ENCODE assay signal across 9 mouse cellular contexts in the genomic region with DNA sequence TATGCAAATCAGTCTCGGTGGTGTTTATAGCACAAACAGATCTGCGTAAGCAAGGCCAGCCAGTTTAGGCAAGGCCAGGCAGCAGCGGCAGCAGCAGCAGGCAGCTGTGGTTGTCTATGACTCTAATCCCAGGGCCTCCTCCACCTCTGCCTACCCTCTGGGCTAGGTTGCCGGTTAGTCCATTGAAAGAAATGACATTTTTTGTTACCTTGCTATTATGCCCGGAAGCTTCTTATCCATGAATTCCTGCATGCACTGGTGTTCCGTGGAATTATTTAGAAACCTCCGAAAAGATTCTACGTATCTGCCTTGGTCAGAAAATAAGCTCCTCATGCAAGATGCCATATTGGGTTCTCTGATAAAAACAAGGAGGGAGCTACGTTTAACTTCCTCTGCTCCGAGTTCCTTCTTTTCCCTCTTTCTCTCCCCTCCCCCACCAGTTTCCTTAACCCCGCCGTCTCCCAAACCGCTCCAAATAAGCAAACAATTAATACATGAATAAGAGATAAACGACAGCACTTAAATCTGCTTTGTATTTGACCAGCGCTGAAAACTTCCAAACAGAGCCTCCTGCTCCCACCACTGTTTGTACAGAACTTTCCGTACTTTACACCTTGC. TPM values are rescaled to one million over a fixed set of nuclear protein-coding genes. Genes with fewer than 3 reads are reported as not detected.
DNase-seq lines count a peak whose midpoint lies in the region; ATAC-seq and TF ChIP-seq lines count a peak whose summit lies in the region.
"Had no signal": no experiment of that assay in that cellular context is flagged by ENCODE, and none has a peak within 500 bp of the region (broad histone marks: within the 10 kb centered on the region; RNA-seq: fewer than 3 reads in every experiment).

No protein-coding gene starts in this region.

- no peak for ATAC-seq in liver, embryonic 16.5 days (ENCODE audit: low read depth)
- peak; percentile 96 for ATAC-seq in neural tube, embryonic 13.5 days (ENCODE audit: low read depth)

- no peaks in the 10 kb centered on the region for H3K9me3 ChIP-seq in liver, embryonic 16.5 days (replicated peaks; ENCODE audit: control insufficient read depth, low read length)
- H3K9me3 ChIP-seq in neural tube, embryonic 13.5 days, result no peaks in the 10 kb centered on the region

- peaks cover 4% of the 10 kb centered on the region; the same call in 1 of the 2 replicates for H3K4me1 ChIP-seq in liver, adult 2 months (ENCODE audit: control insufficient read depth, insufficient read depth, low read length)
- H3K4me1 ChIP-seq in liver, embryonic 16.5 days (ENCODE audit: control insufficient read depth, low read depth, low read length), result no peaks in the 10 kb centered on the region
- H3K4me1 ChIP-seq in neural tube, embryonic 13.5 days (replicated peaks), result peaks cover 16% of the 10 kb centered on the region

- peak overlapping the region; percentile 50 for H3K4me2 ChIP-seq in liver, embryonic 16.5 days (ENCODE audit: low read depth, low read length)
- H3K4me2 ChIP-seq in neural tube, embryonic 13.5 days, result peak overlapping the region; percentile 59

- H3K9ac ChIP-seq in liver, adult 2 months (ENCODE audit: low read depth, low read length), result peak overlapping the region; percentile 72
- no peak overlapping the region for H3K9ac ChIP-seq in liver, embryonic 16.5 days (ENCODE audit: low read depth, low read length)
- peak overlapping the region; percentile 61 for H3K9ac ChIP-seq in neural tube, embryonic 13.5 days

- H3K79me2 ChIP-seq in liver, adult 2 months (ENCODE audit: control insufficient read depth, insufficient read depth, low read length), result no peaks in the 10 kb centered on the region

- H3K4me3 ChIP-seq in liver, adult 2 months (ENCODE audit: insufficient read depth, low read depth, low read length), result peak overlapping the region; percentile 64
- H3K4me3 ChIP-seq in liver, embryonic 16.5 days (ENCODE audit: low read depth, low read length), result peak overlapping the region; percentile 31
- peak overlapping the region; percentile 33 for H3K4me3 ChIP-seq in neural tube, embryonic 13.5 days

- TF ChIP-seq CTCF in liver, adult 2 months (IDR thresholded peaks at IDR 0.05; ENCODE audit: low read depth, low read length), result no peak

- no peaks in the 10 kb centered on the region for H3K36me3 ChIP-seq in liver, adult 2 months (ENCODE audit: control insufficient read depth, insufficient read depth, low read length)
- H3K36me3 ChIP-seq in liver, embryonic 16.5 days (ENCODE audit: control insufficient read depth, insufficient read depth), result no peaks in the 10 kb centered on the region
- H3K36me3 ChIP-seq in neural tube, embryonic 13.5 days, result no peaks in the 10 kb centered on the region

- TF ChIP-seq POLR2A in liver, adult 2 months (IDR thresholded peaks at IDR 0.05; ENCODE audit: extremely low read depth, insufficient read depth, low read length), result peak; percentile 93

- H3K27ac ChIP-seq in liver, adult 2 months (replicated peaks; ENCODE audit: insufficient read depth, low read depth, low read length), result peak overlapping the region; percentile 86
- H3K27ac ChIP-seq in liver, embryonic 16.5 days (ENCODE audit: low read length), result no peak overlapping the region
- peak overlapping the region; percentile 68 for H3K27ac ChIP-seq in neural tube, embryonic 13.5 days (replicated peaks)

- intact Hi-C loops in heart, postnatal 25 days (cut with DNase I), result no loop called here

- peak; percentile 89 for DNase-seq in liver, adult 2 months (ENCODE audit: extremely low read depth, low read depth, low spot score)
- no peak for DNase-seq in liver
- DNase-seq in forelimb bud, embryonic 11.5 days (ENCODE audit: low read depth, low spot score), result peak; percentile 34
- DNase-seq in heart, postnatal 25 days (ENCODE audit: low spot score), result peak; percentile 18
- DNase-seq in layer of hippocampus, adult 11-12 months (ENCODE audit: low spot score), result peak; percentile 55
- peak; percentile 18 to 66 for DNase-seq in urinary bladder, postnatal 36 days (ENCODE audit: low spot score in 2 of 2)

- H3K27me3 ChIP-seq in liver, adult 2 months (ENCODE audit: control insufficient read depth, insufficient read depth, low read length), result no peaks in the 10 kb centered on the region
- no peaks in the 10 kb centered on the region for H3K27me3 ChIP-seq in liver, embryonic 16.5 days (ENCODE audit: control insufficient read depth, insufficient read depth, low read depth, low read length)
- no peaks in the 10 kb centered on the region for H3K27me3 ChIP-seq in neural tube, embryonic 13.5 days

- 3% methylated on average over 16 of the region's 16 CpGs for WGBS in liver, adult 2 months
- WGBS in liver, embryonic 16.5 days (ENCODE audit: insufficient replicate concordance), result 9% methylated on average over 16 of the region's 16 CpGs
- 7% methylated on average over 16 of the region's 16 CpGs for WGBS in neural tube, embryonic 13.5 days

RNA-seq across cellular contexts. Expression of a gene that starts 0.6 kb away (rescaled TPM):
- 27.7 and 46.7 TPM in 2 replicates for total RNA-seq in liver, adult 2 months (2014; rRNA removed)
- polyA plus RNA-seq in liver, adult 2 months (2012; rRNA removed), result 2.3 and 3.0 TPM in 2 replicates
- 10 to 100 TPM; 11.7 to 14.6 TPM for total RNA-seq in heart, postnatal 25 days (2021)
- polyA plus RNA-seq in liver, embryonic 16.5 days (2015; fragmentation: Nextera tagmentation; extraction: Ambion mirVana), result 0.34 and 0.58 TPM in 2 replicates
- 3.8 and 3.9 TPM in 2 replicates for polyA plus RNA-seq in neural tube, embryonic 13.5 days (2015; fragmentation: Nextera tagmentation; extraction: Ambion mirVana)
- polyA plus RNA-seq: C2C12 had no signal

RNA-seq across cellular contexts. Expression of a gene that starts 47.8 kb away (rescaled TPM):
- not detected in 2 replicates for total RNA-seq in liver, adult 2 months (2014; rRNA removed)
- polyA plus RNA-seq in liver, adult 2 months (2012; rRNA removed), result not detected in 2 replicates
- not detected for total RNA-seq in heart, postnatal 25 days (2021)
- polyA plus RNA-seq in liver, embryonic 16.5 days (2015; fragmentation: Nextera tagmentation; extraction: Ambion mirVana), result not detected in 2 replicates
- not detected in 2 replicates for polyA plus RNA-seq in neural tube, embryonic 13.5 days (2015; fragmentation: Nextera tagmentation; extraction: Ambion mirVana)
- polyA plus RNA-seq: C2C12 had no signal
